Mouse (Mus musculus) cortical plate, adult 2 months (tissue): ENCODE measurements at regions not wholly inside any gene's neighbourhood (a gene's known extent, or its start where the extent isn't known, plus 50 kb on each side); places are given as distances from the start of the nearest gene placed in this dataset.

Experiments
- CTCF ChIP-seq: fragments of 200-500 bp; IDR thresholded peaks from 2 replicates; pipeline ENCODE4 v1.5.1; 2011; ENCODE audit warnings: mild to moderate bottlenecking, control low read depth, low read length; ENCODE audit not compliant: insufficient read depth; ENCODE audit errors: extremely low read depth
- POLR2A ChIP-seq: fragments of 200-500 bp; IDR thresholded peaks from 2 replicates; pipeline ENCODE4 v1.6.1; 2011; ENCODE audit warnings: mild to moderate bottlenecking, low read length, control low read depth; ENCODE audit not compliant: insufficient read depth; ENCODE audit errors: extremely low read depth

DNA sequence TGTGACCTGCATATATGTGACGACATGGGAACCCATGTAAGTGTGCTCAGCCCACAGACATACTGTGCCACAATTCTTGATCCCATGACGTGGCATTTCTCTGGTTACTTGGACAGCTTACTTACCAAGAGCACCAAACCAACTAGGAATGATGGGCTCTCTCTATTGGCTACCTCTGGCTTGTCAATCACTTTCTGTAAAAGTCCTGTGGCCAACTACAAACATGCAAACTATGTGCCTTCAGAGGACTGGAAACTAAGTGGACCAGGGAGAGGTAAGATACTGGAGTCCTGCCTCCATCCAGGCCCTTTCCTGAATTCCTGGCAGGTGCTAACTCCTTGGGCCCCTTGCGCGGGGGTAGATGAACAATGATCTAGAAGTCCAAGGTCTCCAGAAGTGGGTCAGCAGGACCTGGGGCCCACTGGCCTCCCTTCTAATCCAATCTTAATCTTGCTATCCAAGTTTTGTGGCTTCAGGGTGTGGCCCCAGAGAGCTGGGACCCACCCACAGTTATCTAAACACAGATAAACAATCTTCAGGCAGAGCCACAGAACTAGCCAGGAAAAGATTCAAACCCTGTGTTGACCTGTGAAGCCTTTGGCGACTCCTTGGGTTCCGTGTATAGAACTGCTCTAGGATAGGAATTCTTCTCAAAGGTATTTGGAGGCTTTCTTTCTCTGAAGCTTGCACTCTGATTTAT lies 163.7 kb upstream of the Spdye4c start:
- TF ChIP-seq CTCF, result no peak
- no peak for TF ChIP-seq POLR2A
